Mouse (Mus musculus) small intestine, adult 2 months (tissue): Measurements from ENCODE around the gene Ifna7.
"Not testable (repeated sequence)": the region's sequence is repeated elsewhere in the genome, so short reads cannot be mapped to it uniquely, and the experiment has no call there.

ENCODE experiments used
- CTCF ChIP-seq: fragments of 200-500 bp; IDR thresholded peaks from 2 replicates; pipeline ENCODE4 v1.5.1; 2012; ENCODE audit warnings: low read depth, mild to moderate bottlenecking, control low read depth, inconsistent platforms, low read length, moderate library complexity, mixed read lengths; ENCODE audit not compliant: insufficient replicate concordance, insufficient read length; ENCODE audit errors: extremely low read depth
- POLR2A ChIP-seq: fragments of 200-500 bp; IDR thresholded peaks from 2 replicates; pipeline ENCODE4 v1.6.1; 2012; ENCODE audit warnings: low read depth, mild to moderate bottlenecking, control low read depth, inconsistent platforms, low read length, moderate library complexity

DNA sequence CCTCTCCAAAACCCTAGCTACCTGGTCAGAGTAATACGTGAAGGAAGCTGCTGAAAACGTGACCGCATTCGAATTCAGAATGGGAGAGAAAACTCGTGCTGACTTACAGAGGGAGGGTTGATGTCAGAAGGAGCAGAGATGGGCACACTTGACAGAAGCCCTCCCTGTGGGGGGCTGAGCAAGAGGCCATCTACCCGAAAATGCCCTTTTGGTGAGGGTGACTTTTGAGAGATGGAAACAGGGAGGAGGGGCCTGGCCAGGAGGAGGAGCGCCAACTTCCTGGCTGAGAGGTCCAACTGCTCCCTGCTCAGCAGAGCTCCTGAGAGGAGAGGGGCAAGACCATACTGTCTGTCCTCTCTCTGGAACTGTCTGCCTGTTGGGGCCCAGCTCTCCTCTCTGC, 34.2 kb upstream of the Ifna7 start, which contains the start of gene Ifnz:
- not testable (repeated sequence) for TF ChIP-seq CTCF, POLR2A
